Mouse (Mus musculus) c-Kit-negative CD71-positive TER-119-positive erythroid progenitor cells, embryonic 14.5 days (primary cell): ENCODE measurements around the gene Hexim2.

Experiments used
- DNase-seq: peaks from one replicate; pipeline ENCODE4 v3.0.0-alpha.2; 2013; ENCODE audit warnings: low read depth, low spot score

Gene Hexim2

DNA sequence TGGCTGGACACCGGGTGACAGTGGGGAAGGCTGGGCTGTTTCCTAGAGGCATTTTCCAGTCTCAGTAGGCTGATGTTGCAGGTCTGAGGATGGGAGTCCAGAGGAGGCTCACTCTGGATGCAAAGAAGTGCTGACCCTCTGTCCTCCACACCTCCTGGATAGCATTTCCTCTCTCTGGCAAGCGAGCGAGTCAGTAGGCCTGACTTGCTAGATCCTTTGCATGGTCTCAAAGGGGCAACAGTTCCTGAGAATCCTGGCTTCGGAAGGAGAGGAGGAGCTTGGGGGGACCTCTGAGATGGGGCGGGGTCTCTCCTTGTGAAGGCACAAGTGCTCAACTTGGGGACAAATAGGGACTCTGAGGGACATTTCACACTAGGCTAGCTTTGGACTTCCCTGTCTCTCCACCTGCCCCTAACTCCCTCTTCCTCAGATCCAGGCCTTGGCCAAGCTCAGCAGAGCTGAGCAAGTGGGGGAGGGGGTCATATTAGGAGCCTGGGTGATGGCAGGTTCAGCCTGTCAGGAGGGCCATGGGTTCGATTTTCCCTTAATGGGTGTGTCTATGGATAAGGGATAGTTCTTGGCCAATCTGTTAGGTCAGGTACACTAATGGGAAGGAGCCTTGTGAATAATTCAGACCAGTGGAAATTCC, 40.3 kb downstream of the Hexim2 start:
- DNase-seq: no peak

DNA sequence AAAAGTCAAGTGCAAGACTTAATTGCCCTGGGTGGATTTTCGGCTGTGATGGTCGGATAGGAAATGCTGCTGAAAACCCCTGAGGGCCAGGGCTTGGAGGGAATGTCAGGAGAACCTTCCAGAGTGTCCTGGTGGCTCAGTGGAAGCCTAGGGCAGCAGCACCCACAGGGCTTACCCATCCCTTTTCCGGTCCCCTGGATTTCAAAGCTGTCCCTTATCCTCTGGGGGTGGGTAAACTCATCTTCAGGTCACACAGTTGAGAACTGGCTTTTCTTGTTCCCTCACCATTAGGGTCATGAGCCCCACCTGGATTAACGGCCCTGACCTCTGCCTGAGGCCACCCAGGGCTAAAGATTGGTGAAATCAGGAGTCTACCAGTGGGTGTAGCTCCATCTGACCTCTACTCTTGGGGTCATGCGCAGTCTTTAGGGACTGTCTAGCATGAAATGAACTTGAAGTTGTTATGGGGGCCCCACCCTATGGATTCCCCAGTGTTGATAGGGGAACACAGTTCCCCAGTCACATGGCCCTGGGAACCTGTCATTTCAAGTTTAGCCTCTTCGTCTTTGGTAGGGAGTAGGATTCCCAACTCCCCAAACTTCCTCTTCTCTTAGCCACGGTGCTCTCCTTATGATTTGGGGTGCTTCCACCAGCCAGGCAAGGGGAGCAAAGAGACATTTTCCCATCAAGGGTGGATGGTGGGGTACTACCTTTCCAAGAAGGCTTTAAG, 41.0 kb downstream of the Hexim2 start:
- no peak for DNase-seq

DNA sequence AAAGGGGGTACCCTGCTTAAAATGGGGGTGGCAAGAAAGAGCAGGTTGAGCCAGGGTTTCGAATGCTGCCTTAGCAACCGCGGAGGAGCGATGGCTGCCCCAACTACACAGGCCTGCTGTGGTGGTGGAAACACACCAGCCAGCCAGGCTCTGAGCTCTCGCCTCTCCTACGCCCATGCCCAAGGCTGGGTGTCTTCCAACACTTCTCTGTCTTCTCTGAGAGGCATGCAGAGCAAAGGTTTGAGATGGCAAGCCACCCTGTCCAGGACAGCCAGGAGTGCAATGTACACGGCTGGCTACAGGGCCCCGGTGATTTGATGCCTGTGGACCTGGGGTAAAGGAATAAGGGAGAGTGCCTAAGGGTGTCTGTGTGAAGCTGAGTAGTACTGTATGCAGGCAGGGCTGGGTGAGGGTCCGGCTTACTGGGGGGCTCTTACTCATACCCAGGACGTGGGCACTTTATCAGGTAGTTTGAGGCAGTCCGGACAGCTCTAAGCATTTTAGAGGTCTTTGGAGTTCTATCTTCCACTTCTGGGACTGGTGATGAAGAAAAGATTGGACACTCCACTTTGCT, 41.6 kb downstream of the Hexim2 start:
- DNase-seq: no peak

DNA sequence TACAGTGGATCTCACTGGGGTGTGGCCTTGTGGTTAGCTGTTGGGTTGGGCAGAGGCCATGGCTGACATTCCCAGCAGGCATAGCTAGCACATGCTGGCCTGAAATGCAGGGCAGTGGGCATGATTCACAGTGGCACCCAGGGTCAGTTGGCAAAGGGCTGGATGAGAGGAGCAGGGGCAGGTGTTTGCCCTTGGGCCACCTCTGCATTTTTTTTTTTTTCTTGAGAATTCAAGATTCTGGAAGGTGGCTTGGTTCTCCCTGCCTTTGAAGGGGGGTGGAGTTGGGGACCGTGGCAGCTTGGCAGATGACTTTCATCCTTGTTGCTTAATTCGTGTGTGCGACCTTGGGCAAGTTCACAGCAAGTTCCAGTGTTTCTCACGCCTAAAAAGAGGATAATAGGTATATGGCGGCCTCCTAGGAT, 42.2 kb downstream of the Hexim2 start:
- no peak for DNase-seq

DNA sequence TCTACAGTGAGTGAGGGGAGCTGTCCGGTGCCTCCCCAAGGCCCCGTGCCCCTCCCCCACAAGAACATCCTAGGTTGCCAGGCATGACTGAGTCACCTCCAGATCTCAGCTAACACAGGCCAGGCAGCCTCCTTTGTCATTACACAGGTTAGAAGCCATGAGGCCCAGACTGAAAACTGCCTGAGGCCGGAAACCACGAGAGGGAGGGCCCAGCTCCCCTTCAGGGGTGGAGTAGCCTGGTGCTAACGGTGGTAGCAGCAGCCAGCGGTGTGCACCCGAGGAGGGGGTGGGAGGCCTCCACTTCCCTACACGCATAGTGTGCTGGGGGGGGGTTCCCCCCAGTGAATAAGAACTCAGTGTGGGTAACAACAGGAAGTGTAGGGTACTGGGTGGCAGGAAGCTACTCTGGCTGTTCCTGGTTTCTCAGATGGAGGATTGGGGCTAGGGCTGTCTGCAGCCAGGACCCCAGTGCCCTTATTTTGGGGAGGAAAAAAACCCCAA, 42.7 kb downstream of the Hexim2 start:
- no peak for DNase-seq

DNA sequence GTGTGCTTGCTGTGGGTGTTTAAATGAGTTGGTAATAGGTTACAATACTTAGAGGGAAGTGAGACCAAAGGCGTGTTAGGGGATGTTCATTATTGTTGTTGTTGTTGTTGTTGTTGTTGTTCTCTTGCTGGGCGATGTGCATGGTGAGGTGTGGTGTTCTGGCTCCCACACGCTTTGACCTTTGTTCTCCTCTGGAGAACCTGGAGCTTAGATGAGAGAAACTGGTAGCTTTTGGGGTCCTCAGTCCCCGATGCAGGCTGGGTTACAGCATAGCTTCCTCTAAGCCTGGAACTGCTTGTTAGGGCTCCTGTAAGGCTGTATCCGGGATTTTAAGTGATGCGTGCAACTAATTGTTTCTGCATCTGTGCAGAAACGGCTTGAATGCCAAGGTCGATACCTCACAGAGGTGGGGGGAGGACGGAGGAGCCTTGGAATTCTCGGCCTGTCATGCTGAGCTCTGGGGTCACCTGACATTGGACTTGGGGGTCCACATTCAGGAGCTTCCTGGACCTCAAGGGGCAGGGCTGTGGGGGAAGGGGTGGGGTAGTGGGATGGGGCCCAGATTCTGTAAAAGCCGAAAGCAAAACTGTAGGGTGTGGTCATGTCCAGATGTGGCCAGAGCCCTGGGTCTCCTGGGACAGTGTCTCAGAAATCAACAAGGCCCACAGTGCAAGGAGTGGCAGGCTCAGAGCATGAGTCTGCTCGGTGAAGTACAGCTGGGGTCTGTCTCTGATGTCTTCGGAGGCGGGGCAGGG, 43.6 kb downstream of the Hexim2 start:
- DNase-seq: no peak

- no peak for DNase-seq
These were observed 44.3 kb downstream of the Hexim2 start for GRCm38 (mm10) chr11:103176510-103176909.

- no peak for DNase-seq
These were observed 45.0 kb downstream of the Hexim2 start for GRCm38 (mm10) chr11:103177216-103177615.

DNA sequence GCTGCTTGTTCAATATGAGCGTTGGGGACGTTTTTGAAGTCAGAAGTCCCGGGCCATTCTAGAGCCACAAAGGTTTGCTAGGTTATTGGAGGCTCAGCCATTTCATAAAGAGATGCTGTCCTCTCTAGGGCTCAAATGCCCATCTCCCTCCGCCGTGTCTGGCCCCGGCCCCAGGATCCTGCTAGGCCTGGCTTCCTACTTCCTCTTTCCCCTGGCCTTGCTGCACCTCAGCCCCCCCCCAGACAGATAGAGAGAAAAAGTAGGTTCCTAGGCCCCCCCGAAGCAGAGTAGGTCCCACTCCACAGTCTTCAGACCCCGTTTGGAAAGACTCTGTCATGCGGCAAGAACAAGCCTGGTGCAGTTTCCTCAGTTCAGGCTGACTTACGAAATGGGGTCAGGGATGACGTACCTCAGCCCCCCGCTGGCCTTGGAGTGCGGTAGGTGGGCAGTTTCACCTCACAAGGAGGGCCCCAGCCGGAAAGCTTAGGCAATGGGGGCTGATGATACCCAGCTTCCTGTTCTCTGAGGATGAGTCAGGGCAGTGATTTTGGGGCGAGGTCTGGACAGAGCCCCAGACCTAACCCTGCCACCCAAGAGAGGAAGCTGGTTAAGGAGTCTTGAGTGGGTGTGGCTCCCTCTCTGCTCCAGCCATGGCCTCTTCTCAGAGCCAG, 45.7 kb downstream of the Hexim2 start:
- DNase-seq: no peak

DNA sequence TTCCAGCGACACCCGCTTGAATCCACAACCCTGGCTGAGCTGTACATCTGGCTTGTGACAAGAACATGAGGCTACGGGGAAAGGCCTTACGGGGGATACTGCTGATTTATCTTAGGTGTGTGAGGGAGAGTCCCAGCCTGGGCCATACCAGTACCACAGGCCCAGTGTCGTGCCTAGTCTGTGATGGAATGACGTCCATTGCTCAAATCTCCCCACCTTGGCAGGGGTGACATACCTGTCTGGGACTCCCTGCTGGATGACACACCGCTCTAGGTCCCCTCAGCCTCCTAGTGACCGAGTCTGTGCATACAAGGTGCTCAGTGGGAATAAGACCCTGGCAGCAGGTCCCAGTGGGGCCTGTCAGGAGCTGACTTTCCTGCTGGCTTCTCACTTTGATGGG, 46.5 kb downstream of the Hexim2 start:
- no peak for DNase-seq

DNA sequence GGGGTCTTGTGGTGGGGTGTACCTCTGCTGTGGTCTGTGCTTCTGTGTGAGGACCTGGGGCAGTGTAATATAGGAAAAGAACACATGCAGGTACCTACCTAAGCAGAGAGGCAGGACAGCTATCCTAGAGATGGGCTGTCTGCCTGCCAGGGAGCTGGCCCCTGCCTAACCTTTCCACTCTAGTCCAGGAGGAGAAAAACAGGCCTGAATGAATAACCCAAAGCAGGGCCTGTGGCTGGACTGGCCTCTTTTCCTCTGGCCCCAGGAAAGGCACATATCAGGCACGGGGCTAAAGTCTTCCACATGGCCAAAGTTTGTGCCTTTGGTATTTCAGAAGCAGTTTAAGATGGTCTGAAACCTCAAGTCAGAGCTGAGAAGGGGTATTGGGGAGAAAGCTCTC, 48.2 kb downstream of the Hexim2 start:
- DNase-seq: no peak

GRCm38 (mm10) chr11:103181349-103181748, 49.1 kb downstream of the Hexim2 start:
- no peak for DNase-seq

DNA sequence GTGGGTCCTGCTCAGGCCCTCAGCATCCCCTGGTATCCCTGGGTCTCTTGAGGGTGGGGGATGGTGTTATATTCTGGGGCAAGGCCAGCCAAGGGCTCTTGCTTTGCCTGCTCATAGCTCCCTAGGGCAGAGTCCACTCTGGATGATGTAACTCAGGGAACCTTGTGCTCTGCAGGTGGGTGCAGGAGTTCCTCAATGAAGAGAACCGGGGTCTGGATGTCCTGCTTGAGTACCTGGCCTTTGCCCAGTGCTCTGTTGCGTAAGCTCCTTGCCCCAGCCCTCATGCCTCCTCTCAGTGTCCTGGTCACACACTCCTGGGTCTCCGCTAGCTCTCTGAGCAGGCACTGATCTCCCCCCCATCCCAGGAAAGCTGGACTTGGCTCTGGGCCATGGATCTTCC, 49.7 kb downstream of the Hexim2 start:
- DNase-seq: no peak

DNA sequence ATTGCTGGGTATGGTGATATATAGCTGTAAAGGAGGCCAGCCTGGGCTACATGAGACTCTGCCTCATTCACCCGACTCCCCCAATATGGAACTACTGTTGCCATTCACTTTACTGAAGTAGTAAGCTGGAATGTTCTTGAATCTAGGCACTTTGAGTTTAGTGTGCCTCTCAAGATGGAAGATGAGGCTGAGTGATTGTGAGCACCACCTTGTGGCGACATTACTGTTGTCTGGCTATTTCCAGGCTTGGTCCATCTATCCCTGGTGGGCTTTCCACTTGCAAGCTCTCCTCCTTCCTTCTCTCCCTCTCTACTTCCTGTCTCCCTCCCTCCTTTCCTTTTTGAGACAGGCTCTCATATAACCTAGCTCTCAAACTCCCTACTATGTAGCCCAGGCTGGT, 52.7 kb downstream of the Hexim2 start:
- no peak for DNase-seq
